ENCODE assay signal across 25 mouse cellular contexts in genomic region chr7:118707216-118707615, GRCm38 (mm10). TPM values are rescaled to one million over a fixed set of nuclear protein-coding genes. Genes with fewer than 3 reads are reported as not detected.
DNase-seq lines count a peak whose midpoint lies in the region; ATAC-seq and TF ChIP-seq lines count a peak whose summit lies in the region.
"Had no signal": no experiment of that assay in that cellular context is flagged by ENCODE, and none has a peak within 500 bp of the region (broad histone marks: within the 10 kb centered on the region; RNA-seq: fewer than 3 reads in every experiment).

No protein-coding gene starts in this region.

- WGBS in lung, embryonic 16.5 days, result 61% methylated on average over 2 of the region's 2 CpGs
- 94% methylated on average over 2 of the region's 2 CpGs for WGBS in olfactory bulb, adult 2 months

- intact Hi-C loops in heart, postnatal 36 days (cut with DNase I), result loop anchor here (10.0 kb wide), 1 partner anchor 592 kb away; the partner anchor contains the start of gene Rps15a
- intact Hi-C loops in left cerebral cortex, postnatal 10 days (cut with DNase I), result no loop called here

- H3K36me3 ChIP-seq in lung, embryonic 16.5 days (ENCODE audit: control insufficient read depth, insufficient read depth, low read length), result no peaks in the 10 kb centered on the region
- H3K36me3 ChIP-seq: embryonic facial prominence, embryonic 12.5 days; embryonic facial prominence, embryonic 15.5 days had no signal

- no peaks in the 10 kb centered on the region for H3K27me3 ChIP-seq in lung, embryonic 16.5 days (ENCODE audit: control insufficient read depth, insufficient read depth, low read depth, low read length)
- H3K27me3 ChIP-seq: CH12.LX; embryonic facial prominence, embryonic 12.5 days; embryonic facial prominence, embryonic 15.5 days; hindbrain, embryonic 13.5 days; Patski had no signal

- H3K9ac ChIP-seq in lung, embryonic 16.5 days (ENCODE audit: low read length), result no peak overlapping the region
- H3K9ac ChIP-seq: embryonic facial prominence, embryonic 12.5 days; embryonic facial prominence, embryonic 15.5 days; forebrain, postnatal 0 days; hindbrain, embryonic 13.5 days had no signal

- TF ChIP-seq CTCF in olfactory bulb, adult 2 months (IDR thresholded peaks at IDR 0.05; ENCODE audit: insufficient read depth, low read depth, low read length), result no peak

- H3K4me1 ChIP-seq in lung, embryonic 16.5 days (replicated peaks; ENCODE audit: control insufficient read depth, insufficient read depth, low read length), result peaks cover 21% of the 10 kb centered on the region
- peaks cover 4% of the 10 kb centered on the region; the same call in 1 of the 2 replicates for H3K4me1 ChIP-seq in olfactory bulb, adult 2 months (ENCODE audit: control insufficient read depth, insufficient read depth, low read length)

- no peak for ATAC-seq in lung, embryonic 16.5 days (ENCODE audit: low read depth)
- ATAC-seq: forebrain, embryonic 14.5 days; forebrain, postnatal 0 days; hindbrain, embryonic 16.5 days; Patski had no signal

- TF ChIP-seq POLR2A in olfactory bulb, adult 2 months (IDR thresholded peaks at IDR 0.05; ENCODE audit: insufficient read depth, low read depth, low read length), result no peak

- no peak overlapping the region for H3K4me3 ChIP-seq in lung, embryonic 16.5 days (ENCODE audit: low read length)
- H3K4me3 ChIP-seq in olfactory bulb, adult 2 months (ENCODE audit: insufficient read depth, low read depth, low read length), result no peak overlapping the region
- H3K4me3 ChIP-seq: embryonic facial prominence, embryonic 12.5 days; embryonic facial prominence, embryonic 15.5 days; hindbrain, embryonic 10.5 days; hindbrain, embryonic 13.5 days had no signal

- peak; percentile 82 for DNase-seq in heart, adult 11 months
- no peak for DNase-seq in heart, postnatal 36 days
- no peak for DNase-seq in lung, postnatal 14 days
- peak; percentile 34 for DNase-seq in lung, postnatal 10 days
- no peak for DNase-seq in left cerebral cortex, postnatal 10 days (ENCODE audit: extremely low spot score in 1 of 2, low spot score in 2 of 2)
- no peak for DNase-seq in gastrocnemius, adult 18-20 months (ENCODE audit: low spot score)
- DNase-seq: adrenal gland, postnatal 10 days; adrenal gland, postnatal 36 days; B cell, adult 2 months; cerebellum, adult 11 months; cerebellum, adult 2 months; forebrain, postnatal 0 days; gastrocnemius, postnatal 36 days had no signal

- no peaks in the 10 kb centered on the region for H3K9me3 ChIP-seq in lung, embryonic 16.5 days (ENCODE audit: control insufficient read depth, low read length)
- H3K9me3 ChIP-seq: embryonic facial prominence, embryonic 12.5 days; embryonic facial prominence, embryonic 15.5 days; G1E; hindbrain, embryonic 10.5 days; hindbrain, embryonic 13.5 days had no signal

- no peak overlapping the region for H3K4me2 ChIP-seq in lung, embryonic 16.5 days (ENCODE audit: low read depth, low read length)
- H3K4me2 ChIP-seq: embryonic facial prominence, embryonic 12.5 days; embryonic facial prominence, embryonic 15.5 days; heart, embryonic 11.5 days; hindbrain, embryonic 13.5 days had no signal

- peak overlapping the region; percentile 0; the same call in 1 of the 2 replicates for H3K27ac ChIP-seq in lung, embryonic 16.5 days (ENCODE audit: low read length)
- H3K27ac ChIP-seq in olfactory bulb, adult 2 months (ENCODE audit: insufficient read depth, low read depth, low read length), result 0 out of 2 replicates have a peak overlapping the region, but pooled peaks have one; percentile 31
- H3K27ac ChIP-seq: embryonic facial prominence, embryonic 12.5 days; embryonic facial prominence, embryonic 15.5 days; hindbrain, embryonic 10.5 days; hindbrain, embryonic 13.5 days had no signal

RNA-seq across cellular contexts. Expression of gene Gde1, which starts 1.6 kb away (rescaled TPM):
- total RNA-seq in heart, postnatal 36 days (2021), result 10 to 100 TPM; 30.6 to 32.5 TPM
- polyA plus RNA-seq in lung, embryonic 16.5 days (2015; fragmentation: Nextera tagmentation; extraction: Ambion mirVana), result 146 and 148 TPM in 2 replicates
- not detected in 2 replicates for polyA plus RNA-seq in olfactory bulb, adult 2 months (2012; ENCODE audit: insufficient read depth, insufficient read length, low replicate concordance, missing spikeins)
- total RNA-seq in left cerebral cortex, postnatal 10 days (2021), result 100 to 1,000 TPM; 276 to 281 TPM
- 10 to 100 TPM; 45.4 to 45.7 TPM for total RNA-seq in gastrocnemius, adult 18-20 months (2021)

RNA-seq across cellular contexts. Expression of gene Ccp110, which starts 5.1 kb away (rescaled TPM):
- 1 to 10 TPM; 2.3 to 3.3 TPM for total RNA-seq in heart, postnatal 36 days (2021)
- 20.1 and 22.8 TPM in 2 replicates for polyA plus RNA-seq in lung, embryonic 16.5 days (2015; fragmentation: Nextera tagmentation; extraction: Ambion mirVana)
- polyA plus RNA-seq in olfactory bulb, adult 2 months (2012; ENCODE audit: insufficient read depth, insufficient read length, low replicate concordance, missing spikeins), result not detected in 2 replicates
- total RNA-seq in left cerebral cortex, postnatal 10 days (2021), result 10 to 100 TPM; 35.4 to 38.7 TPM
- total RNA-seq in gastrocnemius, adult 18-20 months (2021), result 1 to 10 TPM; 2.0 to 3.2 TPM

RNA-seq across cellular contexts. Expression of gene Vps35l, which starts 32.8 kb away (rescaled TPM):
- 10 to 100 TPM; 21.7 to 25.5 TPM for total RNA-seq in heart, postnatal 36 days (2021)
- polyA plus RNA-seq in lung, embryonic 16.5 days (2015; fragmentation: Nextera tagmentation; extraction: Ambion mirVana), result 67.0 and 71.5 TPM in 2 replicates
- not detected in 2 replicates for polyA plus RNA-seq in olfactory bulb, adult 2 months (2012; ENCODE audit: insufficient read depth, insufficient read length, low replicate concordance, missing spikeins)
- total RNA-seq in left cerebral cortex, postnatal 10 days (2021), result 10 to 100 TPM; 69.1 to 79.7 TPM
- 10 to 100 TPM; 20.4 to 20.5 TPM for total RNA-seq in gastrocnemius, adult 18-20 months (2021)

Comparison
In these comparisons a context has a peak if more than half of its experiments do, and no peak if none do; other contexts are left out.
1. DNase-seq: peak in heart, adult 11 months (single experiment) and lung, postnatal 10 days (single experiment); none in heart, postnatal 36 days (0 of 2), lung, postnatal 14 days (single experiment), left cerebral cortex, postnatal 10 days (0 of 2) and gastrocnemius, adult 18-20 months (single experiment).
2. RNA of gene Gde1, which starts 1.6 kb away (total RNA-seq): 276 to 281 TPM in left cerebral cortex, postnatal 10 days; 45.4 to 45.7 TPM in gastrocnemius, adult 18-20 months and 30.6 to 32.5 TPM in heart, postnatal 36 days; every median in the first group is over 4 times any median in the second.
3. RNA of gene Ccp110, which starts 5.1 kb away (total RNA-seq): 35.4 to 38.7 TPM in left cerebral cortex, postnatal 10 days; 2.3 to 3.3 TPM in heart, postnatal 36 days and 2.0 to 3.2 TPM in gastrocnemius, adult 18-20 months; every median in the first group is over 4 times any median in the second.